Mouse (Mus musculus): ENCODE results near the gene Iqca. TPM values are rescaled to one million over a fixed set of nuclear protein-coding genes. Genes with fewer than 3 reads are reported as not detected.
A peak's percentile ranks its signal among the peaks of the same experiment; 100 is the strongest.

Iqca gene
- total and polyA plus RNA-seq, 2 experiments from 2014 or later = 0.52 to 1.5 TPM

- Histone ChIP-seq H3K36me3 (ENCODE audit: insufficient read depth) (no peaks in the 10 kb centered on the region), H3K4me3 (ENCODE audit: low read depth, low read length) (no peak overlapping the region), H3K4me1 (ENCODE audit: insufficient read depth) (no peaks in the 10 kb centered on the region), H3K4me2 (ENCODE audit: low read depth) (no peak overlapping the region), H3K27ac (ENCODE audit: low read depth, low read length) (no peak overlapping the region), H3K27me3 (ENCODE audit: insufficient read depth, low read length) (no peaks in the 10 kb centered on the region), H3K9me3 (ENCODE audit: low read length) (no peaks in the 10 kb centered on the region), H3K9ac (no peak overlapping the region)
- ATAC-seq (no peak), DNase-seq (no peak)
- TF ChIP-seq CTCF (IDR thresholded peaks at IDR 0.05; ENCODE audit: low read depth) = peak; percentile 62
- WGBS = 15% methylated on average over 3 of the region's 3 CpGs
Observed at GRCm38 (mm10) chr1:90026945-90027344, 126.3 kb downstream of the Iqca start.

GRCm38 (mm10) chr1:90020336-90020735 is 132.9 kb downstream of the Iqca start:
- H3K36me3 ChIP-seq (ENCODE audit: insufficient read depth) = no peaks in the 10 kb centered on the region
- no peak for TF ChIP-seq CTCF (IDR thresholded peaks at IDR 0.05; ENCODE audit: low read depth)
- WGBS = 79% methylated on average over 5 of the region's 5 CpGs
- no peaks in the 10 kb centered on the region for H3K9me3 ChIP-seq (ENCODE audit: low read length)
- H3K27ac ChIP-seq (ENCODE audit: low read depth, low read length) = no peak overlapping the region
- no peaks in the 10 kb centered on the region for H3K4me1 ChIP-seq (ENCODE audit: insufficient read depth)
- no peak for ATAC-seq
- H3K27me3 ChIP-seq (ENCODE audit: insufficient read depth, low read length) = no peaks in the 10 kb centered on the region
- H3K9ac ChIP-seq = no peak overlapping the region
- DNase-seq = no peak
- H3K4me3 ChIP-seq (ENCODE audit: low read depth, low read length) = no peak overlapping the region
- no peak overlapping the region for H3K4me2 ChIP-seq (ENCODE audit: low read depth)

- Histone ChIP-seq H3K9ac (no peak overlapping the region), H3K27ac (ENCODE audit: low read depth, low read length) (no peak overlapping the region), H3K27me3 (ENCODE audit: insufficient read depth, low read length) (no peaks in the 10 kb centered on the region), H3K4me1 (ENCODE audit: insufficient read depth) (no peaks in the 10 kb centered on the region), H3K36me3 (ENCODE audit: insufficient read depth) (no peaks in the 10 kb centered on the region), H3K4me3 (ENCODE audit: low read depth, low read length) (no peak overlapping the region), H3K4me2 (ENCODE audit: low read depth) (no peak overlapping the region), H3K9me3 (ENCODE audit: low read length) (no peaks in the 10 kb centered on the region)
- TF ChIP-seq CTCF (IDR thresholded peaks at IDR 0.05; ENCODE audit: low read depth) = no peak
- WGBS = 70% methylated on average over 6 of the region's 6 CpGs
- no peak for DNase-seq
- ATAC-seq = no peak
Observed at GRCm38 (mm10) chr1:90018071-90018470, 135.1 kb downstream of the Iqca start.

GRCm38 (mm10) chr1:90014446-90014845 is 138.8 kb downstream of the Iqca start, which contains the start of gene Asb18:
Gene Asb18 (minus strand): TSS chr1:90014666.
- Histone ChIP-seq H3K4me3 (ENCODE audit: low read depth, low read length) (no peak within 1 kb of the TSS), H3K4me1 (ENCODE audit: insufficient read depth) (no peaks in the 10 kb centered on the region), H3K27me3 (ENCODE audit: insufficient read depth, low read length) (no peaks in the 10 kb centered on the region), H3K36me3 (ENCODE audit: insufficient read depth) (no peaks in the 10 kb centered on the region), H3K4me2 (ENCODE audit: low read depth) (no peak within 1 kb of the TSS), H3K9ac (no peak within 1 kb of the TSS), H3K27ac (ENCODE audit: low read depth, low read length) (no peak within 1 kb of the TSS), H3K9me3 (ENCODE audit: low read length) (no peaks in the 10 kb centered on the region)
- no peak for DNase-seq
- no peak for TF ChIP-seq CTCF (IDR thresholded peaks at IDR 0.05; ENCODE audit: low read depth)
- 81% methylated on average over 5 of the region's 5 CpGs for WGBS
- ATAC-seq = no peak

GRCm38 (mm10) chr1:90013273-90013672 is 139.9 kb downstream of the Iqca start:
- H3K27ac ChIP-seq (ENCODE audit: low read depth, low read length) = no peak overlapping the region
- ATAC-seq = no peak

GRCm38 (mm10) chr1:90012850-90013249 is 140.4 kb downstream of the Iqca start:
- Histone ChIP-seq H3K27ac (ENCODE audit: low read depth, low read length) (no peak overlapping the region), H3K9me3 (ENCODE audit: low read length) (no peaks in the 10 kb centered on the region), H3K4me1 (ENCODE audit: insufficient read depth) (no peaks in the 10 kb centered on the region), H3K27me3 (ENCODE audit: insufficient read depth, low read length) (no peaks in the 10 kb centered on the region), H3K4me3 (ENCODE audit: low read depth, low read length) (no peak overlapping the region), H3K4me2 (ENCODE audit: low read depth) (no peak overlapping the region), H3K36me3 (ENCODE audit: insufficient read depth) (no peaks in the 10 kb centered on the region), H3K9ac (no peak overlapping the region)
- no peak for ATAC-seq
- DNase-seq = no peak
- peak; percentile 37 for TF ChIP-seq CTCF (IDR thresholded peaks at IDR 0.05; ENCODE audit: low read depth)
- 68% methylated on average over 7 of the region's 7 CpGs for WGBS

More at GRCm38 (mm10) chr1:90013273-90013672, 139.9 kb downstream of the Iqca start:
- H3K9me3 ChIP-seq (ENCODE audit: low read length) = no peaks in the 10 kb centered on the region
- no peak overlapping the region for H3K4me3 ChIP-seq (ENCODE audit: low read depth, low read length)
- H3K36me3 ChIP-seq (ENCODE audit: insufficient read depth) = no peaks in the 10 kb centered on the region
- H3K4me1 ChIP-seq (ENCODE audit: insufficient read depth) = no peaks in the 10 kb centered on the region
- WGBS = 80% methylated on average over 5 of the region's 5 CpGs
- no peak overlapping the region for H3K9ac ChIP-seq
- no peaks in the 10 kb centered on the region for H3K27me3 ChIP-seq (ENCODE audit: insufficient read depth, low read length)
- no peak overlapping the region for H3K4me2 ChIP-seq (ENCODE audit: low read depth)
- no peak for TF ChIP-seq CTCF (IDR thresholded peaks at IDR 0.05; ENCODE audit: low read depth)
- DNase-seq = no peak

- Histone ChIP-seq H3K4me1 (ENCODE audit: insufficient read depth) (0 out of 2 replicates have a peak, but pooled peaks cover 1% of the 10 kb centered on the region), H3K4me3 (ENCODE audit: low read depth, low read length) (no peak overlapping the region), H3K27ac (ENCODE audit: low read depth, low read length) (no peak overlapping the region), H3K36me3 (ENCODE audit: insufficient read depth) (no peaks in the 10 kb centered on the region), H3K27me3 (ENCODE audit: insufficient read depth, low read length) (no peaks in the 10 kb centered on the region), H3K4me2 (ENCODE audit: low read depth) (no peak overlapping the region), H3K9ac (no peak overlapping the region), H3K9me3 (ENCODE audit: low read length) (no peaks in the 10 kb centered on the region)
- ATAC-seq (peak; percentile 74), DNase-seq (peak; percentile 55)
- no peak for TF ChIP-seq CTCF (IDR thresholded peaks at IDR 0.05; ENCODE audit: low read depth)
- WGBS = 63% methylated on average over 3 of the region's 3 CpGs
Observed at GRCm38 (mm10) chr1:90012168-90012567, 141.0 kb downstream of the Iqca start.
